Mouse (Mus musculus) urinary bladder, postnatal 4 days (tissue): ENCODE measurements around the gene Mif4gd.
A peak's percentile ranks its signal among the peaks of the same experiment; 100 is the strongest.

Experiments used
- DNase-seq, 2 experiments: peaks; one replicate each; pipeline ENCODE4 v3.0.0; 2021 to 2022; ENCODE audit warnings: low spot score in 2 of 2

The Mif4gd gene

DNA sequence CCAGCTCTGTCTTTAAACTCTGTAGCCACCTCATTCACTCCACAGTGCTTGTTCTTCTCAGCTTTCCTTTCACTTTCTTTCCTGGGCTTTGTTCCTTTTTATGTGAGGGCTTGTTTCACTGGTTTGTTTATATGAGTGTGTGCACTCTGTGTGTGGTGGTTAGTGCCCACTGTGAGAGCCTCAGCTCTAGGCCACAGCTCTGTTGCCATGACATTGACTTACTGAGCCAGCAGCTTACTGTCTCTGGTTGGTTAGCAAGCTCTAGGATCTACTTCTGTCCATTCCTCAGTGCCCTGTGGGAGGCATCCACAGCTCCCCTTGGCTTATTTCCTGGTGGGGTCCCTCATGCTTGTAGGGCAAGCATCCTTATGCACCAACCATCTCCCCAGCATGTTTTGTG, 33.7 kb downstream of the Mif4gd start:
- no peak for DNase-seq

DNA sequence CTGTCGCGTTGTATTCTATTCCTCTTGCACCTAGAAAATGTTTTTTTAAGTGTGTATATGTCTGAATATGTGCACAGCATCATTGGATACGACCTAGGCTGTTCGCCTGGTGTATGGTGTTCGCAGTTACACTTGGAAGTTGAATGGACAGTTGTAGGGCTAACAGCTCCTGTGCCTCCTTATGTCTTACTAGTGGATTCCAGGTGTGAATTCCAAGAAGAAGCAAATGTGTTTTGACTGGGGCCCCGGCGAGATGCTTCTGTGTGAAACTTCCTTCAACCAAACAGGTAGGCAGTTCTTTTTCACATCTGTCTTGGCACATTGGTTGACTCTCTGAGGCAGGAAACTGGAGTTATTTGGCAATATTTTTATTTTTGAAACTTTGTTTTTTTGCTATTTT, 47.8 kb downstream of the Mif4gd start:
- no peak for DNase-seq

DNA sequence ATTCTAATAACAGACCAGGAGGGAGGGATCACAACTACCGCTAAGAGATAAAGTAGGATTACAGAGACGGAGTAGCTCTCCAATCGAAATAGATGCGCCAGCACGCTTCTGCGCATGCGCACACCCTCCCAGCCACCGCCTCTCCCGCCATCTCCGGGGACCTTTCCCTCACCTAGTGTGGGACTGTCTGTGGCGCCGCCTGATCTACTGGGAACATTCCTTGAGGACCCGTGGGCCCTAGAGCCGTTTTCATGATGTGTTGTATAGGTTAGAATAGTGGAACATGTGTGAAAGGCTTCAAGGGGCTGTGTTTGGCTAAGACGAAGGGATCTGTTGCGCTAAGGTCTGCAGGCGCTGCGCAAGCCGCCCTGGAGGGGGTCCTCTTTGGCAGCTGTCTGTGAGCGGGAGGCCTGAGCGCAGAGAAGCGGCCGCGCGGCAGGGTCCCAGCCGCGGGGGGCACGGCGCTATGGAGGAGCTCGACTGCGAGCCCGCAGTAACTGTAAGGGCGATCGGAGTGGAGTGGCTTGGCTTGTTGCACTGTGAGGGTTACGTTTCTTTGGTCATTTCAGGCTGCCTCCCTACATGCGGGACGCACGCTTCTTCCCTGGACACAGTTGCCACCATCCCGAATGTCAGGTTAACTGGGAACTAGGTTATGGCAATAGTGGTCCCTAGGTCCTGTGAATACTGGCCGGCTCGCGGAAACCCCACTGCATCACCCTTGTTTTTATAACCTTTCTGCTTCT, 48.5 kb downstream of the Mif4gd start, which contains the start of gene Nup85:
Nup85 (plus strand) TSS at position 371 of the 746 bp plus-strand sequence.
- peak; percentile 95 to 99 for DNase-seq

- DNase-seq, result no peak
Measured at GRCm38 (mm10) chr11:115563406-115563805, 49.4 kb downstream of the Mif4gd start.
